Mouse (Mus musculus): ENCODE measurements around the gene Sel1l3.

- no peak for TF ChIP-seq POLR2A (IDR thresholded peaks at IDR 0.05; ENCODE audit: insufficient read depth, low read depth, low read length)
- no peak for TF ChIP-seq CTCF (IDR thresholded peaks at IDR 0.05; ENCODE audit: insufficient read depth, low read depth, low read length)
Observed at GRCm38 (mm10) chr5:53176703-53177102, 37.0 kb downstream of the Sel1l3 start.
